8 mouse cellular contexts compared by ENCODE assay signal in genomic region chr2:57117201-57117951, GRCm38 (mm10). TPM values are rescaled to one million over a fixed set of nuclear protein-coding genes. Genes with fewer than 3 reads are reported as not detected.
A peak's percentile ranks its signal among the peaks of the same experiment; 100 is the strongest.
DNase-seq lines count a peak whose midpoint lies in the region; ATAC-seq and TF ChIP-seq lines count a peak whose summit lies in the region.

No protein-coding gene starts in this region.

- WGBS in spleen, adult 2 months = 2% methylated on average over 11 of the region's 13 CpGs
- WGBS in hindbrain, embryonic 11.5 days = 7% methylated on average over 13 of the region's 13 CpGs
- WGBS in lung, postnatal 0 days = 1% methylated on average over 13 of the region's 13 CpGs

- no peak for TF ChIP-seq EP300 in lung, postnatal 0 days (IDR thresholded peaks at IDR 0.05)

- peaks cover 20% of the 10 kb centered on the region for H3K27me3 ChIP-seq in spleen, adult 2 months (ENCODE audit: control insufficient read depth, insufficient read depth, low read length)
- H3K27me3 ChIP-seq in hindbrain, embryonic 11.5 days (ENCODE audit: control insufficient read depth, insufficient read depth, low read length) = peaks cover 29% of the 10 kb centered on the region
- H3K27me3 ChIP-seq in lung, postnatal 0 days (replicated peaks; ENCODE audit: insufficient read depth, low read length) = peaks cover 14% of the 10 kb centered on the region; the same call in 1 of the 2 replicates

- peak; percentile 22; the same call in 1 of the 2 replicates for TF ChIP-seq CTCF in spleen, adult 2 months (IDR thresholded peaks at IDR 0.05; ENCODE audit: extremely low read depth, insufficient read depth, insufficient read length, insufficient replicate concordance)
- TF ChIP-seq CTCF in lung, postnatal 0 days (IDR thresholded peaks at IDR 0.05) = peak; percentile 78

- H3K9ac ChIP-seq in hindbrain, embryonic 11.5 days (ENCODE audit: low read depth, low read length) = no peak overlapping the region; the same call in 1 of the 2 replicates
- H3K9ac ChIP-seq in lung, postnatal 0 days (replicated peaks; ENCODE audit: low read depth) = peak overlapping the region; percentile 63

- peak; percentile 37 to 47 for DNase-seq in spleen, adult 2 months (ENCODE audit: low read depth in 1 of 2, low spot score in 2 of 2)
- no peak for DNase-seq in spleen, postnatal 14 days (ENCODE audit: low spot score in 2 of 2)
- DNase-seq in cerebellum, adult 8-10 months = peak; percentile 66
- DNase-seq in forelimb bud, embryonic 11.5 days (ENCODE audit: low read depth, low spot score) = peak; percentile 55
- peak; percentile 68 for DNase-seq in hindbrain, embryonic 11.5 days (ENCODE audit: low spot score)
- DNase-seq in layer of hippocampus, adult 9-10 months (ENCODE audit: low spot score) = peak; percentile 69
- peak; percentile 94 for DNase-seq in lung, postnatal 0 days (ENCODE audit: low spot score)
- DNase-seq in retina, embryonic 14.5 days (ENCODE audit: low spot score) = peak; percentile 83

- ATAC-seq in hindbrain, embryonic 11.5 days (ENCODE audit: low FRiP score) = peak; percentile 4; the same call in 1 of the 2 replicates
- ATAC-seq in lung, postnatal 0 days = peak; percentile 48

- no peak for TF ChIP-seq POLR2A in spleen, adult 2 months (IDR thresholded peaks at IDR 0.05; ENCODE audit: low read depth, low read length)

- H3K4me2 ChIP-seq in hindbrain, embryonic 11.5 days (replicated peaks; ENCODE audit: low read depth, low read length) = peak overlapping the region; percentile 96
- peak overlapping the region; percentile 95 for H3K4me2 ChIP-seq in lung, postnatal 0 days (replicated peaks; ENCODE audit: low read depth, low read length)

- peaks cover 8% of the 10 kb centered on the region; the same call in 1 of the 2 replicates for H3K4me1 ChIP-seq in spleen, adult 2 months (ENCODE audit: control insufficient read depth, insufficient read depth, insufficient read length)
- peaks cover 4% of the 10 kb centered on the region; the same call in 1 of the 2 replicates for H3K4me1 ChIP-seq in hindbrain, embryonic 11.5 days (replicated peaks; ENCODE audit: control insufficient read depth, insufficient read depth, low read length)
- no peaks in the 10 kb centered on the region; the same call in 1 of the 2 replicates for H3K4me1 ChIP-seq in lung, postnatal 0 days (ENCODE audit: insufficient read depth, low read depth, low read length)

- no peak overlapping the region for H3K27ac ChIP-seq in spleen, adult 2 months (ENCODE audit: insufficient read depth, low read length)
- H3K27ac ChIP-seq in hindbrain, embryonic 11.5 days (ENCODE audit: low read depth, low read length) = no peak overlapping the region
- H3K27ac ChIP-seq in lung, postnatal 0 days (ENCODE audit: low read length) = peak overlapping the region; percentile 91

- H3K9me3 ChIP-seq in hindbrain, embryonic 11.5 days (ENCODE audit: control insufficient read depth, low read length) = no peaks in the 10 kb centered on the region
- no peaks in the 10 kb centered on the region for H3K9me3 ChIP-seq in lung, postnatal 0 days (ENCODE audit: low read length)

- H3K4me3 ChIP-seq in spleen, adult 2 months (ENCODE audit: extremely low read depth, insufficient read depth, insufficient read length) = peak overlapping the region; percentile 67
- H3K4me3 ChIP-seq in hindbrain, embryonic 11.5 days (ENCODE audit: low read depth, low read length) = peak overlapping the region; percentile 73
- peak overlapping the region; percentile 85 for H3K4me3 ChIP-seq in lung, postnatal 0 days (ENCODE audit: low read depth, low read length)

- H3K36me3 ChIP-seq in spleen, adult 2 months (ENCODE audit: control insufficient read depth, insufficient read depth, low read length) = no peaks in the 10 kb centered on the region
- H3K36me3 ChIP-seq in hindbrain, embryonic 11.5 days (ENCODE audit: control insufficient read depth, insufficient read depth, low read length) = no peaks in the 10 kb centered on the region
- H3K36me3 ChIP-seq in lung, postnatal 0 days (ENCODE audit: insufficient read depth, low read length) = no peaks in the 10 kb centered on the region

RNA-seq across cellular contexts. Expression of gene Nr4a2, which starts 6.4 kb away (rescaled TPM):
- 0.61 and 1.4 TPM in 2 replicates for polyA plus RNA-seq in spleen, adult 2 months (2012; rRNA removed)
- polyA plus RNA-seq in hindbrain, embryonic 11.5 days (2014; fragmentation: Nextera tagmentation; extraction: Ambion mirVana) = 13.9 and 15.6 TPM in 2 replicates
- polyA plus RNA-seq in lung, postnatal 0 days (2015; fragmentation: Nextera tagmentation; extraction: Ambion mirVana) = 2.7 and 2.9 TPM in 2 replicates

Comparison
In these comparisons a context has a peak if more than half of its experiments do, and no peak if none do; other contexts are left out.
1. DNase-seq: peak in spleen, adult 2 months (2 of 2), cerebellum, adult 8-10 months (single experiment), forelimb bud, embryonic 11.5 days (single experiment), hindbrain, embryonic 11.5 days (single experiment), layer of hippocampus, adult 9-10 months (single experiment), lung, postnatal 0 days (single experiment) and retina, embryonic 14.5 days (single experiment); none in spleen, postnatal 14 days (0 of 2).
2. Peak in every context shown above with its lines, with median percentiles within 50 percentile points of each other: H3K4me3 ChIP-seq.